Mouse (Mus musculus) midbrain, embryonic 14.5 days (tissue): ENCODE measurements around the gene Nkx1-2. TPM values are rescaled to one million over a fixed set of nuclear protein-coding genes. Genes with fewer than 3 reads are reported as not detected.

ENCODE experiments used
- ATAC-seq: fragments of 200-750 bp; cut with Nextera tagmentation; 2 replicates; pipeline ENCODE4 v1.8.0; 2017; ENCODE audit warnings: moderate number of reproducible peaks, moderate library complexity; ENCODE audit not compliant: low FRiP score, low TSS enrichment
- DNase-seq: peaks from one replicate; pipeline ENCODE4 v3.0.0-alpha.2; 2015
- H3K27ac ChIP-seq: fragments of 300-500 bp; sonication (generic); replicated peaks from 2 replicates; pipeline ENCODE4 v1.5.1; 2014; ENCODE audit warnings: mild to moderate bottlenecking, low read depth, low read length, moderate library complexity
- H3K27me3 ChIP-seq: fragments of 300-500 bp; sonication (generic); 2 replicates; pipeline ENCODE4 v1.6.1; 2014; ENCODE audit warnings: low read length, control low read depth, mixed read lengths; ENCODE audit not compliant: control insufficient read depth, insufficient read depth
- H3K36me3 ChIP-seq: fragments of 300-500 bp; sonication (generic); 2 replicates; pipeline ENCODE4 v1.6.1; 2014; ENCODE audit warnings: low read length, control low read depth; ENCODE audit not compliant: control insufficient read depth, insufficient read depth
- H3K4me1 ChIP-seq: fragments of 300-500 bp; sonication (generic); 2 replicates; pipeline ENCODE4 v1.6.1; 2014; ENCODE audit warnings: mild to moderate bottlenecking, antibody characterized with exemption, low read length, control low read depth; ENCODE audit not compliant: control insufficient read depth, insufficient read depth
- H3K4me2 ChIP-seq: fragments of 300-500 bp; sonication (generic); 2 replicates; pipeline ENCODE4 v1.6.1; 2014; ENCODE audit warnings: mild to moderate bottlenecking, low read length, moderate library complexity
- H3K4me3 ChIP-seq: fragments of 300-500 bp; sonication (generic); replicated peaks from 2 replicates; pipeline ENCODE4 v1.5.1; 2014; ENCODE audit warnings: low read depth, low read length
- H3K9ac ChIP-seq: fragments of 300-500 bp; sonication (generic); replicated peaks from 2 replicates; pipeline ENCODE4 v1.6.1; 2014; ENCODE audit warnings: mild to moderate bottlenecking, low read length, moderate library complexity
- H3K9me3 ChIP-seq: fragments of 300-500 bp; sonication (generic); 2 replicates; pipeline ENCODE4 v1.6.1; 2016; ENCODE audit warnings: low read length, control low read depth, mixed read lengths; ENCODE audit not compliant: control insufficient read depth
- WGBS: fragments of 180-500 bp; shearing (Covaris S2); extraction: QIAGEN DNeasy Blood & Tissue Kit; methylation state at CpG from one replicate; pipeline ENCODE4 v1.1.7; 2014; 5-methylcytosine and 5-hydroxymethylcytosine counted together
- polyA plus RNA-seq: library from polyadenylated mRNA; unstranded; fragments of >200 nt; fragmentation: Nextera tagmentation; extraction: Ambion mirVana; gene quantifications from 2 replicates; pipeline ENCODE4 v1.2.1, GENCODE M21; 2014

The Nkx1-2 gene
- polyA plus RNA-seq, 1 experiment from 2014 or later: 0.74 TPM

DNA sequence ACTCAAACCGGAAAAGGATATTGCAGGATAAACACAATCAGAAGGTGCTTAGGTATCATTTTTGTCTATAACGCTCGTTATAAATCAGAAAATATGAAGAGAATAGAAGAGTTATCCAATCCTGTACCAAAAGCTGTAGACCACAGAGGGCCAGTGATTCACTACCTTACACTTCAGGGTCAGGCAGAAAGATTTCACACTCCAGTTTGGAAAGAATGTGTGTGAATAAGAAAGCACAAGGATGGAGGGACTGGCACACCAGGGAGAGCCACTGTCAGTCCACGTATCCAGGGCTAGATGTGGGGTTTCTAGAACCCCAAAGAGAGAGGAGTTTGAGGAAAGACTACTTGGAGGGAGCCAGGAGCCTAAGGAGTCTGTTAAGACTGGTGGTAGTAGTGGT, 22.5 kb downstream of the Nkx1-2 start:
- DNase-seq: no peak
- no peak overlapping the region for H3K4me3 ChIP-seq
- no peaks in the 10 kb centered on the region for H3K9me3 ChIP-seq
- no peak overlapping the region for H3K27ac ChIP-seq
- no peaks in the 10 kb centered on the region for H3K36me3 ChIP-seq
- ATAC-seq: no peak
- no peak overlapping the region for H3K9ac ChIP-seq
- no peaks in the 10 kb centered on the region; the same call in 1 of the 2 replicates for H3K4me1 ChIP-seq
- 66% methylated on average over 4 of the region's 4 CpGs for WGBS
- no peaks in the 10 kb centered on the region for H3K27me3 ChIP-seq
- H3K4me2 ChIP-seq: peak overlapping the region; percentile 81

GRCm38 (mm10) chr7:132576116-132576650, 23.3 kb downstream of the Nkx1-2 start, which contains the start of gene Oat:
TSS of gene Oat (minus strand) at chr7:132576398.
- Histone ChIP-seq H3K9ac (peak within 1 kb of the TSS; percentile 55), H3K4me1 (no peaks in the 10 kb centered on the region; the same call in 1 of the 2 replicates), H3K27ac (peak within 1 kb of the TSS; percentile 80), H3K36me3 (no peaks in the 10 kb centered on the region), H3K4me3 (peak within 1 kb of the TSS; percentile 67), H3K9me3 (no peaks in the 10 kb centered on the region), H3K27me3 (no peaks in the 10 kb centered on the region), H3K4me2 (peak within 1 kb of the TSS; percentile 81)
- DNase-seq: peak; percentile 98
- under 1% methylated on average over 49 of the region's 49 CpGs for WGBS
- peak; percentile 97 for ATAC-seq

- Histone ChIP-seq H3K4me3 (peak overlapping the region; percentile 67), H3K27me3 (no peaks in the 10 kb centered on the region), H3K4me1 (no peaks in the 10 kb centered on the region; the same call in 1 of the 2 replicates), H3K9ac (peak overlapping the region; percentile 55), H3K36me3 (no peaks in the 10 kb centered on the region), H3K4me2 (peak overlapping the region; percentile 81), H3K27ac (peak overlapping the region; percentile 80), H3K9me3 (no peaks in the 10 kb centered on the region)
- WGBS: under 1% methylated on average over 13 of the region's 13 CpGs
- ATAC-seq: peak; percentile 87
- DNase-seq: peak; percentile 90
Measured at GRCm38 (mm10) chr7:132575623-132576022, 23.8 kb downstream of the Nkx1-2 start.

DNA sequence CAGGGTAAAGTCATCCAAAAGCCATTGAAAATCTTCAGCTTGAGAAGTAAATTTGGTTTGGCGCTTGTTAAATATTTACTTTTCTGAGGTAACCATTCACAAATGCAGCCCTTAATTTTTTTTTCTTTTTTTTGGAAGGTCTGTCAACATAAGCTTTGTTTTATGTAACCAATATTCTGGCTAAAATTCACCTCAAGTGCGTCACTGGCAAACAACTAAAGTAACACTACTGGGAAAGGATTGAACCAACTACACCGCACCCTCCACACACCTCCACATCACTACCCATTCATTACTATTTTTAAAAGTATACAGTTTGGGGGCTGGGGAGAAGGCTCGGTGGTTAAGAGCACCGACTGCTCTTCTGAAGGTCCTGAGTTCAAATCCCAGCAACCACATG, 24.8 kb downstream of the Nkx1-2 start:
- no peak overlapping the region for H3K4me3 ChIP-seq
- no peak overlapping the region for H3K27ac ChIP-seq
- H3K4me1 ChIP-seq: no peaks in the 10 kb centered on the region; the same call in 1 of the 2 replicates
- H3K36me3 ChIP-seq: no peaks in the 10 kb centered on the region
- ATAC-seq (no peak), DNase-seq (no peak)
- no peaks in the 10 kb centered on the region for H3K9me3 ChIP-seq
- no peak overlapping the region for H3K4me2 ChIP-seq
- H3K9ac ChIP-seq: no peak overlapping the region
- no peaks in the 10 kb centered on the region for H3K27me3 ChIP-seq
- 93% methylated on average over 5 of the region's 5 CpGs for WGBS

GRCm38 (mm10) chr7:132573205-132573604, 26.2 kb downstream of the Nkx1-2 start:
- no peak for ATAC-seq
- DNase-seq: peak; percentile 11
- H3K27me3 ChIP-seq: no peaks in the 10 kb centered on the region
- H3K4me1 ChIP-seq: no peaks in the 10 kb centered on the region; the same call in 1 of the 2 replicates
- H3K36me3 ChIP-seq: no peaks in the 10 kb centered on the region
- H3K4me2 ChIP-seq: no peak overlapping the region
- H3K9me3 ChIP-seq: no peaks in the 10 kb centered on the region
- H3K27ac ChIP-seq: peak overlapping the region; percentile 20; the same call in 1 of the 2 replicates
- no peak overlapping the region for H3K4me3 ChIP-seq
- H3K9ac ChIP-seq: no peak overlapping the region
- WGBS: 42% methylated on average over 6 of the region's 6 CpGs

DNA sequence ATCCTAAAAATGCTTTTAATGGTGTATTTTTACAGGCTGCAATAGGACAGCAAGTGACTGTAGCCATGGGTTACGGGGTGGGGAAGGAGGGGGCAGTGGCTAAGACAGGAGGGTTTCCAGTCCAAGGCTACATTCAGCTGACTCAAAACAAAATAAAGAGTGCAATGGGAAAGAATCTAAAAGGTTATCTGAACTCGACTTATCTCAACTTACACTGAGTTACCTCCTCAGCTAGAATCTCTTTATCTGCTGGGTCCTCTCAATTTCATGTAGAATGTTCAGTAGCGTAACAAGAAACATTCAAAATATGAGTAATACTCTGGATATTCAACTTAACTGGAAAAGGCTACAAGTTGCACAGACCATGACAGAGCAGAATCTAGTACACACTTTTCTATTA, 26.7 kb downstream of the Nkx1-2 start:
- Histone ChIP-seq H3K4me2 (no peak overlapping the region), H3K4me1 (no peaks in the 10 kb centered on the region; the same call in 1 of the 2 replicates), H3K9ac (no peak overlapping the region), H3K27me3 (no peaks in the 10 kb centered on the region), H3K36me3 (0 out of 2 replicates have a peak, but pooled peaks cover 3% of the 10 kb centered on the region), H3K27ac (no peak overlapping the region), H3K4me3 (no peak overlapping the region), H3K9me3 (no peaks in the 10 kb centered on the region)
- WGBS: 79% methylated on average over 3 of the region's 3 CpGs
- no peak for ATAC-seq
- no peak for DNase-seq

DNA sequence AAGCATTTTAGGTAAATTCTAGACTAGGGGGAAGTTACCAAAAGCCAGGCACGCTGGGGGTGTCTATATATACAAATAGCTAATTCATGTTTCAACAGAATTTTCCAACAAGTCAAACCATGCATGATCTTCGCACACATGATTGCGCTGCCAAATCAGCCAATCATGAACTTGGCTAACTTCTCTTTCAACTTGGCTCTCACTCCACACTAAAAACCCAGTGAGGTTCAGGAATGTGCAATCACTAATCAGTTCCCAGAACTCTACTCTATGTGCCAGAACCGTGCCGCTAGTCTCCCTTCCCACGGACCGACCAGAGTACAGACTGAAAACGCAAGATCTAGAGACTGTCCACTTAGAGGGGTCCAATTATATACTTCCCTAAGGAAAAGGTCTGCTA, 28.0 kb downstream of the Nkx1-2 start:
- Histone ChIP-seq H3K9ac (no peak overlapping the region), H3K9me3 (no peaks in the 10 kb centered on the region), H3K4me2 (no peak overlapping the region), H3K4me1 (no peaks in the 10 kb centered on the region; the same call in 1 of the 2 replicates), H3K4me3 (no peak overlapping the region), H3K36me3 (peaks cover 6% of the 10 kb centered on the region; the same call in 1 of the 2 replicates), H3K27ac (no peak overlapping the region), H3K27me3 (no peaks in the 10 kb centered on the region)
- DNase-seq (no peak), ATAC-seq (no peak)
- 90% methylated on average over 8 of the region's 8 CpGs for WGBS

- Histone ChIP-seq H3K27me3 (no peaks in the 10 kb centered on the region), H3K4me1 (no peaks in the 10 kb centered on the region), H3K4me2 (no peak overlapping the region), H3K27ac (no peak overlapping the region), H3K9ac (no peak overlapping the region), H3K4me3 (no peak overlapping the region), H3K36me3 (peaks cover 10% of the 10 kb centered on the region; the same call in 1 of the 2 replicates), H3K9me3 (no peaks in the 10 kb centered on the region)
- no peak for ATAC-seq
- DNase-seq: peak; percentile 5
- 87% methylated on average over 5 of the region's 5 CpGs for WGBS
Measured at GRCm38 (mm10) chr7:132570071-132570470, 29.4 kb downstream of the Nkx1-2 start.

GRCm38 (mm10) chr7:132568817-132569216, 30.6 kb downstream of the Nkx1-2 start:
- Histone ChIP-seq H3K36me3 (peaks cover 15% of the 10 kb centered on the region), H3K4me1 (no peaks in the 10 kb centered on the region), H3K9ac (no peak overlapping the region), H3K4me2 (no peak overlapping the region), H3K27ac (no peak overlapping the region), H3K9me3 (no peaks in the 10 kb centered on the region), H3K4me3 (no peak overlapping the region), H3K27me3 (no peaks in the 10 kb centered on the region)
- DNase-seq (no peak), ATAC-seq (no peak)
- WGBS: 93% methylated on average over 6 of the region's 6 CpGs
